Mouse (Mus musculus) lung, embryonic 14.5 days (tissue): Measurements from ENCODE around the gene Trpv5. TPM values are rescaled to one million over a fixed set of nuclear protein-coding genes. Genes with fewer than 3 reads are reported as not detected.

Source experiments
- ATAC-seq: fragments of 200-750 bp; cut with Nextera tagmentation; 2 replicates; pipeline ENCODE4 v1.8.0; 2017; ENCODE audit warnings: mild to moderate bottlenecking, moderate TSS enrichment, moderate library complexity; ENCODE audit not compliant: insufficient read depth
- DNase-seq: peaks from one replicate; pipeline ENCODE4 v3.0.0-alpha.2; 2015
- H3K27ac ChIP-seq: fragments of 300-500 bp; sonication (generic); 2 replicates; pipeline ENCODE4 v1.5.1; 2014; ENCODE audit warnings: low read depth, mild to moderate bottlenecking, moderate library complexity
- H3K27me3 ChIP-seq: fragments of 300-500 bp; sonication (generic); 2 replicates; pipeline ENCODE4 v1.6.1; 2014; ENCODE audit warnings: low read length, control low read depth; ENCODE audit not compliant: insufficient read depth
- H3K36me3 ChIP-seq: fragments of 300-500 bp; sonication (generic); 2 replicates; pipeline ENCODE4 v1.6.1; 2014; ENCODE audit warnings: control low read depth; ENCODE audit not compliant: insufficient read depth
- H3K4me1 ChIP-seq: fragments of 300-500 bp; sonication (generic); 2 replicates; pipeline ENCODE4 v1.6.1; 2014; ENCODE audit warnings: antibody characterized with exemption, control low read depth; ENCODE audit not compliant: insufficient read depth
- H3K4me2 ChIP-seq: fragments of 300-500 bp; sonication (generic); 2 replicates; pipeline ENCODE4 v1.6.1; 2014; ENCODE audit warnings: mild to moderate bottlenecking
- H3K4me3 ChIP-seq: fragments of 300-500 bp; sonication (generic); 2 replicates; pipeline ENCODE4 v1.5.1; 2014; ENCODE audit warnings: low read depth, low read length
- H3K9ac ChIP-seq: fragments of 300-500 bp; sonication (generic); 2 replicates; pipeline ENCODE4 v1.6.1; 2014
- H3K9me3 ChIP-seq: fragments of 300-500 bp; sonication (generic); 2 replicates; pipeline ENCODE4 v1.6.1; 2016; ENCODE audit warnings: low read depth, low read length, control low read depth
- CTCF ChIP-seq: IDR thresholded peaks from 2 replicates; pipeline ENCODE4 v1.5.1; 2016; ENCODE audit warnings: antibody characterized with exemption, low read depth
- WGBS: fragments of 180-500 bp; shearing (Covaris S2); extraction: QIAGEN DNeasy Blood & Tissue Kit; methylation state at CpG from one replicate; pipeline ENCODE4 v1.1.7; 2014; 5-methylcytosine and 5-hydroxymethylcytosine counted together
- polyA plus RNA-seq: library from polyadenylated mRNA; unstranded; fragments of >200 nt; fragmentation: Nextera tagmentation; extraction: Ambion mirVana; gene quantifications from 2 replicates; pipeline ENCODE4 v1.2.1, GENCODE M21; 2014

Gene Trpv5
- not detected in 2 replicates for polyA plus RNA-seq

DNA sequence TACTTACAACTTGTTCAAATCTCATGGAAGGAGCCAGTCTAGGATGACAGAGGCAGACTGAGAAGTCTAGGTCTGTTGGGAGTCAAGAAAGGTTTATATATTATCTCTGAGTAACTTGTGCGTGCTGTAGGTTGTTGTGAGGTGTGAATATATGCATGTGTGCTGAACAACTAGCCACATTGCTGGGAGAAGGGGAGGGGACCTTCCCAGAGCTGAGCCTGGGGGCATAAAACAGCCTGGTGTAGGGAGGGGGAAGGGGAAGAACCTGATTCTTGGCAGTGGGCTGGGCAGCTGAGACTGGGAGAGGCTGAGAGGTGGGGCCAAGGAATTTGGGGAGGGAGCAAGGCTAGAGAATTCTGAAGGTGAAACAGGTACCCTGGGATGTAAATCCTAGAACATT lies at the start of gene Trpv5:
Trpv5 (minus strand) TSS at position 101 of the 400 bp plus-strand sequence.
- H3K4me1 ChIP-seq = no peaks in the 10 kb centered on the region
- no peaks in the 10 kb centered on the region for H3K36me3 ChIP-seq
- no peak for TF ChIP-seq CTCF
- no peak within 1 kb of the TSS for H3K4me2 ChIP-seq
- 65% methylated on average over 1 of the region's 1 CpGs for WGBS
- no peak for DNase-seq
- H3K27ac ChIP-seq = no peak within 1 kb of the TSS
- ATAC-seq = no peak
- no peak within 1 kb of the TSS for H3K4me3 ChIP-seq
- no peak within 1 kb of the TSS for H3K9ac ChIP-seq
- no peaks in the 10 kb centered on the region for H3K9me3 ChIP-seq
- no peaks in the 10 kb centered on the region for H3K27me3 ChIP-seq

DNA sequence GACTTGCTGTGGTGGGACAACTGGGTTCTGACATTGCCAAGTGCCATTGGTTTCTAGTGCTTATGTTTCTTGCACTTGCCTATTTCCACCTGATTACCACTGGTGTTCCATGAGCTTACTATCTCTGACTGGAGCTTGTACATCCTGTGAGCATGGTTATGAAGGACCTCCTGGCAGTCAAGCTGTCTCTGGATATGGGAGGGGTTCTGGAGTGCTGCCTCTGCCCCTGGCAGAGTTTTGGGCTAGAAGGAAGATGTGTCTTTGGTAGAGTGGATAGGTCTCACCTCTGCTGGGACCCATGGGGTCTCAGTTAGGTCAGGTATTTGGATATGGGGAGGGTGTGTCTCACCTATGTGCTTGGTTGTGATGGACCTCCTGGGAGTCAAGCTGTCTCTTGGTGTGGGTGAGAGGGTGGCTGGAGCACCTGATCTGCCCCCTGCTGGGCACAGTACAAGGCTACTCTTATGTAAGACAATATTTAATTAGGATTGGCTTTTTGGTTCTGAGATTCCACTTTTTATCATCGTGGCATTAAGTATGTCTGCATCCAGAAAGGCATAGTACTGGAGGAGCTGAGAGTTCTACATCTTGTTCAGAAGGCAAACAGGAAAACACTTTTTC lies 47.5 kb upstream of the Trpv5 start:
- Histone ChIP-seq H3K4me2 (no peak overlapping the region), H3K27me3 (no peaks in the 10 kb centered on the region), H3K4me1 (no peaks in the 10 kb centered on the region), H3K27ac (no peak overlapping the region), H3K36me3 (no peaks in the 10 kb centered on the region), H3K4me3 (no peak overlapping the region), H3K9ac (no peak overlapping the region), H3K9me3 (no peaks in the 10 kb centered on the region)
- WGBS = 74% methylated on average over 1 of the region's 1 CpGs
- TF ChIP-seq CTCF = peak; percentile 25; the same call in 1 of the 2 replicates
- DNase-seq (no peak), ATAC-seq (no peak)

DNA sequence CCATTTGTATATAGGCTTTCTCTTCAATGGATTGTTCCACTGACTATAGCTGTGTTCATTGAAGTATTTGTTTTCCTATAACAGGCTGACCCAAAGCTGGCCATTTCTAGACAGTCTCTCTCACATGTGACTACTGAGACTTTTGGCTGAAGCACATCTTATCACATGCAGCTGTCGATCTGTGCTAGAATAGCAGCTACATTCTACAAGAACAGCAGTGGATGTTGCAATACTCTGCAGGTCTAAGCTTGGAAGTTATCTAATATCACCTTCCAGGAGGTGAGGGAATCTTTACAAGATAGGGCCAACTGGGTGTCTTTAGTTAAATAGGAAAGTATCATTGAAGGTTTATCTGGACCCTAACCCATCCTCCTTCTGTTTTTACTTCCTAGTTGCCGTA lies 40.9 kb upstream of the Trpv5 start:
- ATAC-seq (no peak), DNase-seq (no peak)
- Histone ChIP-seq H3K9ac (no peak overlapping the region), H3K36me3 (no peaks in the 10 kb centered on the region), H3K27ac (no peak overlapping the region), H3K4me1 (no peaks in the 10 kb centered on the region), H3K4me3 (no peak overlapping the region), H3K27me3 (no peaks in the 10 kb centered on the region), H3K9me3 (no peaks in the 10 kb centered on the region), H3K4me2 (no peak overlapping the region)
- WGBS = 76% methylated on average over 2 of the region's 2 CpGs
- TF ChIP-seq CTCF = no peak

DNA sequence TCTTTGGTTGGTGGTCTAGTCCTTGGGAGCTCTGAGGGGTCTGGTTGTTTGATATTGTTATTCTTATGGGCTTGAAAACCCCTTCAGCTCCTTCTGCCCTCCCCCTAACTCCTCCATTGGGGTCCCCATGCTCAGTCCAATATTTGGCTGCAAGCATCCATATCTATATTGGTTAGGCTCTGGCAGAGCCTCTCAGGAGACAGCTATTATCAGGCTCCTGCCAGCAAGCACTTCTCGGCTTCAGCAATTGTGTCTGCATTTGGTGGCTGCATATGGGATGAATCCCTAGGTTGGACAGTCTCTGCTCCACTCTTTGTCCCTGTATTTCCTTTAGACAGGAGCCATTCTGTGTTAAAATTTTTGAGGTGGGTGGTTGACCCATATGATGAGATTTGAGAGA lies 29.7 kb upstream of the Trpv5 start:
- no peak for ATAC-seq
- H3K27me3 ChIP-seq = no peaks in the 10 kb centered on the region
- no peak overlapping the region for H3K4me3 ChIP-seq
- WGBS = 77% methylated on average over 1 of the region's 1 CpGs
- no peak for TF ChIP-seq CTCF
- H3K4me1 ChIP-seq = no peaks in the 10 kb centered on the region
- H3K27ac ChIP-seq = no peak overlapping the region
- no peak overlapping the region for H3K9ac ChIP-seq
- H3K9me3 ChIP-seq = no peaks in the 10 kb centered on the region
- H3K36me3 ChIP-seq = no peaks in the 10 kb centered on the region
- no peak overlapping the region for H3K4me2 ChIP-seq
- DNase-seq = no peak

DNA sequence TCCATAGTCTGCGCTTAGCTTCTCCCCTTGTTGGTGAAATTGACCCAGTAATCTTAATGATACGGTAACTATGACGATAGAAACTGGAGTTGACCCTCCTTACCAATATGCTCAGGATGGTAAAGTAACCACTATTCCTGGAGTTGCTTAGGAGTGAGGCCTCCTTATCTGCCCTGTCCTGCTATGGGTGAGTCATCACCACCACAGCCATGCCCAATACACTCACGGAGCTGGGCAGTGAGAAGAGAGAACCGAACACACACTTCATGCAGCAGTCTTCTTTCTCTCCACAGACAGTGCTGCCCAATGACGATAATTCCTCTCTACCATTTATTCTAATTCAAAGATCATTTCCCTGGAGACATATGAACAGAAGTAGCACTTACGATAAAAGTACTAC lies 25.7 kb upstream of the Trpv5 start:
- Histone ChIP-seq H3K4me1 (no peaks in the 10 kb centered on the region), H3K36me3 (no peaks in the 10 kb centered on the region), H3K27me3 (no peaks in the 10 kb centered on the region), H3K4me2 (no peak overlapping the region), H3K4me3 (no peak overlapping the region), H3K9me3 (no peaks in the 10 kb centered on the region), H3K9ac (no peak overlapping the region), H3K27ac (no peak overlapping the region; the same call in 1 of the 2 replicates)
- 84% methylated on average over 7 of the region's 7 CpGs for whole genome bisulfite sequencing
- TF ChIP-seq CTCF = no peak
- ATAC-seq (peak; percentile 71; the same call in 1 of the 2 replicates), DNase-seq (no peak)

DNA sequence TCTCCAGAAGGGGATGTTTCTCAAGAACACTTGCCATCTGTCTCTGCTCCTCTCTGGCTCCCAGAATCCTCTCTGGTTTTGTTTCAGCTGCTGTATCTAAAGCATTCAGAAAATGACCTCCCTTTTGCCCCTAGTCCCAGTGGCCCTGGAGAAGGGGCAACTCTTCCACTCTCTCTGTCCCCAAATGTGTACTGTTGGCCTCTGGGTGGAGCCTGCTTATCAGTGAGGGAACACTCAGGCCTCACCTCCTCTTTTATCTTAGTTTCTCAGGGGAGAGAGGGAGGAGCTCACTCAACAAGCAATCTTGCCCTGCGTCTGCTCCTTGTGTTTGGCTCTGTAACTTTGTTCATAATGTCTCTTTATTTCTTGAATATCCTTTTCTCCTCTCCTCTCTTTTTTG lies 23.6 kb upstream of the Trpv5 start, which contains the start of gene Kel:
Kel (minus strand) TSS at position 217 of the 400 bp plus-strand sequence.
- Histone ChIP-seq H3K4me1 (no peaks in the 10 kb centered on the region), H3K4me2 (no peak within 1 kb of the TSS; the same call in 1 of the 2 replicates), H3K4me3 (peak within 1 kb of the TSS; percentile 10; the same call in 1 of the 2 replicates), H3K9me3 (no peaks in the 10 kb centered on the region), H3K36me3 (no peaks in the 10 kb centered on the region), H3K9ac (no peak within 1 kb of the TSS; the same call in 1 of the 2 replicates), H3K27me3 (no peaks in the 10 kb centered on the region), H3K27ac (peak within 1 kb of the TSS; percentile 33; the same call in 1 of the 2 replicates)
- DNase-seq (no peak), ATAC-seq (no peak)
- no peak for TF ChIP-seq CTCF
- WGBS = 17% methylated on average over 1 of the region's 1 CpGs

DNA sequence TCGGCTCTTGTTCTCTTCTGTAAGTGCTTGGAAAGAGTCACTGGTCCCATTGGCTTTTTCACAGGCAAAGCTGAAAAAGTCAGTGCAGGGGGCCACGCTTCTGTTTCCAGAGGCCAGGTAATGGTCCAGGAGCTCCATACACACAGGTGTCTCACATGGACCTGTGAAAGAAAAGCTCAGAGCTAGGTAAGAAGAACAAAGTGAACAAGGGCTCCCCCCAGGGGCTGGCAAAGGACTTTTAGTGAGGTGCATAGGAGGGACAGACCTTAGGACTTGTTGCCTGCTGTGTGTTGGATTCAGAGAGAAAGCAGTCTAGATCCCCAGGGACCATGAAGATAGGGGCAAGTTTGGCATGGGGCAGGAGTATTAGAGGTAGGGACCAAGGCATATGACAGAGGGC lies 22.4 kb upstream of the Trpv5 start:
- H3K9me3 ChIP-seq = no peaks in the 10 kb centered on the region
- ATAC-seq = no peak; the same call in 1 of the 2 replicates
- H3K4me2 ChIP-seq = no peak overlapping the region
- no peaks in the 10 kb centered on the region for H3K4me1 ChIP-seq
- no peaks in the 10 kb centered on the region for H3K36me3 ChIP-seq
- H3K27ac ChIP-seq = no peak overlapping the region
- DNase-seq = no peak
- H3K27me3 ChIP-seq = no peaks in the 10 kb centered on the region
- no peak for TF ChIP-seq CTCF
- H3K9ac ChIP-seq = no peak overlapping the region
- WGBS = 76% methylated on average over 2 of the region's 2 CpGs
- H3K4me3 ChIP-seq = peak overlapping the region; percentile 10; the same call in 1 of the 2 replicates
